Mouse (Mus musculus) adrenal gland, adult 18-20 months (tissue): ENCODE results near the gene Prim1. TPM values are rescaled to one million over a fixed set of nuclear protein-coding genes. Genes with fewer than 3 reads are reported as not detected.
"Not testable (repeated sequence)": the region's sequence is repeated elsewhere in the genome, so short reads cannot be mapped to it uniquely, and the experiment has no call there.

Experiments used
- DNase-seq, 2 experiments: peaks; one replicate each; pipeline ENCODE4 v3.0.0; 2021 to 2022; ENCODE audit warnings: low spot score in 2 of 2
- total RNA-seq, 2 experiments: library from RNA; stranded (reverse); gene quantifications; 1 replicate in 1 of 2; 2 replicates in 1 of 2; pipeline ENCODE4 v1.2.3; 2021

Prim1 gene
- total RNA-seq, 2 experiments from 2014 or later, result 2.8 to 3.5 TPM

DNA sequence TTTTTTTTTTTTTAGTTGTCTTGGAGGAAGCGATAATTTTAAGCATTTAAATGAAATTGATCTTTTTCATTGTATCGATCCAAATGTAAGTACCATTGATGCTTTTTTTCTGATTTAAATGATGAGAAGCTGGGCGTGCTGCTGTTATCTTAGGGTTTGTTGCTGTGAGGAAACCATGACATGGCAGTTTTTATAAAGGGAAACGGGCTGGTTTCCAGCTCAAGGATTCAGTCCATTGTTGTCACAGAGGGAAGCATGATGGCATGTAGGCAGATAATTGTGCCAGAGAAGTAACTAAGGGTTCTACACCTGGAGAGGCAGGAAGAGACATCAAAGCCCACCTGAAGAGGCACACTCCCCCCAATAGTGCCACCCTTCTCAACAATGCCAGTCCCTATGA lies 54.2 kb downstream of the Prim1 start:
- no peak for DNase-seq

DNA sequence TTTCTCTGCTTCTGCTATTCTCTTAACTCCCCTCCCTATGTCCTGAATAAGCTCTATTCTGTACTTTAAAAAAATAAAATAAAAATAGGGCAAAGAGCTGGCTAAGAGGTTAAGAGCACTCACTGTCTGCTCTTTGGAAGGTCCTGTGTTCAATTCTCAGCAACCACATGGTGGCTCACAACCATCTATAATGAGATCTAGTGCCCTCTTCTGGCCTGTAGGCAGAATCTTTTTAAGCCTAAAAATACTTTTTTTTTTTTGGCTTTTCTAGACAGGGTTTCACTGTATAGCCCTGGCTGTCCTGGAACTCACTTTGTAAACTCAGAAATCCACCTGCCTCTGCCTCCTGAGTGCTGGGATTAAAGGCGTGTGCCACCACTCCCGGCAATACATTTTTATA lies 55.5 kb downstream of the Prim1 start:
- not testable (repeated sequence) for DNase-seq

DNA sequence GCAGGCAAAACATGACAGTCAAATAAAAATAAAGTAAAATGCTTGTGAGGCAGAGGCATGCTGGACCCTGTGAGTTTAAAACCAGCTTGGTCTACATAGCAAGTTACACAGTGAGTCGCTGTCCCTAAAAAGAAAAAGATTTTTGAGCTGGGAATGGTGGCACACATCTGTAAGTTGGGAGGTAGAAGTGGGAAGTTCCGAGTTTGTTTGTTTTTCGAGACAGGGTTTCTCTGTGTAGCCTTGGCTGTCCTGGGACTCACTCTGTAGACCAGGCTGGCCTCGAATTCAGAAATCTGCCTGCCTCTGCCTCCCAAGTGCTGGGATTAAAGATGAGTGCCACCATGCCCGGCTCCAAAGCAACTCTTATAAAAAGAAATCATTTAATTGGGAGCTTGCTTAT lies 63.3 kb downstream of the Prim1 start:
- DNase-seq, result not testable (repeated sequence)

Other genes starting within 250 kb of the Prim1 start
- under 1 TPM in 1 of 2 experiments, not detected in 1; 0.27 TPM for gene Rdh9, start 238.8 kb upstream of the Prim1 start, total RNA-seq
- gene Rdh16, start 214.0 kb upstream of the Prim1 start, total RNA-seq, result 1 to 10 TPM in 1 of 2 experiments, under 1 TPM in 1; 0.93 to 4.0 TPM
- gene Rdh19, start 165.2 kb upstream of the Prim1 start, total RNA-seq, result not detected
- gene Rdh16f2, start 148.7 kb upstream of the Prim1 start, total RNA-seq, result under 1 TPM in 1 of 2 experiments, not detected in 1; 0.33 TPM
- gene Rdh7, start 126.4 kb upstream of the Prim1 start, total RNA-seq, result not detected
- gene Sdr9c7, start 116.7 kb upstream of the Prim1 start, total RNA-seq, result 1 to 10 TPM in 1 of 2 experiments, under 1 TPM in 1; 0.32 to 2.7 TPM
- gene Hsd17b6, start 7.6 kb upstream of the Prim1 start, total RNA-seq, result not detected
- 100 to 1,000 TPM; 612 to 654 TPM for gene Naca, start 20.4 kb downstream of the Prim1 start, total RNA-seq
- 100 to 1,000 TPM; 228 to 248 TPM for gene Ptges3, start 43.8 kb downstream of the Prim1 start, total RNA-seq
- gene Atp5b, start 68.1 kb downstream of the Prim1 start, total RNA-seq, result 1,000 to 10,000 TPM; 2,783 to 4,328 TPM
- gene Baz2a, start 76.4 kb downstream of the Prim1 start, total RNA-seq, result 10 to 100 TPM; 35.6 to 45.3 TPM
- 100 to 1,000 TPM in 1 of 2 experiments, 10 to 100 TPM in 1; 90.1 to 106 TPM for gene Rbms2, start 165.1 kb downstream of the Prim1 start, total RNA-seq
- 1 to 10 TPM; 2.9 TPM for gene Gls2, start 179.3 kb downstream of the Prim1 start, total RNA-seq
- 10 to 100 TPM; 15.4 to 17.7 TPM for gene Spryd4, start 196.6 kb downstream of the Prim1 start, total RNA-seq
- gene Mip, start 210.7 kb downstream of the Prim1 start, total RNA-seq, result not detected
- 1 to 10 TPM; 3.9 to 5.4 TPM for gene Timeless, start 216.9 kb downstream of the Prim1 start, total RNA-seq
- not detected for gene Apon, start 238.9 kb downstream of the Prim1 start, total RNA-seq